Mouse (Mus musculus) cerebellum, adult (tissue): ENCODE results near the gene 4930512M02Rik.

ENCODE experiments used
- ATAC-seq: cut with Nextera tagmentation; 2 replicates; pipeline ENCODE4 v1.9.2; 2017; ENCODE audit warnings: mild to moderate bottlenecking, moderate library complexity, mixed read lengths; ENCODE audit not compliant: insufficient number of reproducible peaks, low FRiP score, low TSS enrichment

Gene 4930512M02Rik

GRCm38 (mm10) chr11:11565146-11565820 lies 62.4 kb downstream of the 4930512M02Rik start:
- ATAC-seq, result no peak

- no peak for ATAC-seq
Observed at GRCm38 (mm10) chr11:11564266-11565044, 63.2 kb downstream of the 4930512M02Rik start.

GRCm38 (mm10) chr11:11561118-11561517 lies 66.5 kb downstream of the 4930512M02Rik start:
- no peak for ATAC-seq

GRCm38 (mm10) chr11:11559099-11559686 lies 68.4 kb downstream of the 4930512M02Rik start:
- ATAC-seq, result no peak

GRCm38 (mm10) chr11:11558662-11559061 lies 69.0 kb downstream of the 4930512M02Rik start:
- no peak for ATAC-seq

- no peak for ATAC-seq
Observed at GRCm38 (mm10) chr11:11557173-11557967, 70.3 kb downstream of the 4930512M02Rik start.

GRCm38 (mm10) chr11:11556186-11556585 lies 71.4 kb downstream of the 4930512M02Rik start:
- ATAC-seq, result no peak

GRCm38 (mm10) chr11:11555563-11555962 lies 72.1 kb downstream of the 4930512M02Rik start:
- no peak for ATAC-seq

- no peak for ATAC-seq
Observed at GRCm38 (mm10) chr11:11547597-11548240, 79.9 kb downstream of the 4930512M02Rik start.

GRCm38 (mm10) chr11:11546903-11547511 lies 80.6 kb downstream of the 4930512M02Rik start:
- no peak for ATAC-seq

- ATAC-seq, result no peak
Observed at GRCm38 (mm10) chr11:11545948-11546347, 81.7 kb downstream of the 4930512M02Rik start.
